Mouse (Mus musculus) adrenal gland, adult 2 months (tissue): ENCODE measurements around the gene Dnm1. TPM values are rescaled to one million over a fixed set of nuclear protein-coding genes. Genes with fewer than 3 reads are reported as not detected.
"Not testable (repeated sequence)": the region's sequence is repeated elsewhere in the genome, so short reads cannot be mapped to it uniquely, and the experiment has no call there.

Source experiments
- DNase-seq: peaks from one replicate; pipeline ENCODE4 v3.0.0; 2021
- polyA plus RNA-seq: library from polyadenylated mRNA; depleted of rRNA; stranded (reverse); fragments of >200 nt; gene quantifications from 2 replicates; pipeline ENCODE4 v1.2.3, GENCODE M21; 2012
- total RNA-seq, 2 experiments: library from RNA; stranded (reverse); gene quantifications; 2 replicates each; pipeline ENCODE4 v1.2.3; 2021

The Dnm1 gene
- total and polyA plus RNA-seq, 3 experiments = 15.8 to 114 (median 22.5) TPM

GRCm38 (mm10) chr2:32312318-32312964 is 40.7 kb downstream of the Dnm1 start:
- DNase-seq = peak; percentile 88

GRCm38 (mm10) chr2:32311443-32312317 is 41.5 kb downstream of the Dnm1 start:
- no peak for DNase-seq

- DNase-seq = no peak
Measured at GRCm38 (mm10) chr2:32310096-32310845, 42.9 kb downstream of the Dnm1 start.

DNA sequence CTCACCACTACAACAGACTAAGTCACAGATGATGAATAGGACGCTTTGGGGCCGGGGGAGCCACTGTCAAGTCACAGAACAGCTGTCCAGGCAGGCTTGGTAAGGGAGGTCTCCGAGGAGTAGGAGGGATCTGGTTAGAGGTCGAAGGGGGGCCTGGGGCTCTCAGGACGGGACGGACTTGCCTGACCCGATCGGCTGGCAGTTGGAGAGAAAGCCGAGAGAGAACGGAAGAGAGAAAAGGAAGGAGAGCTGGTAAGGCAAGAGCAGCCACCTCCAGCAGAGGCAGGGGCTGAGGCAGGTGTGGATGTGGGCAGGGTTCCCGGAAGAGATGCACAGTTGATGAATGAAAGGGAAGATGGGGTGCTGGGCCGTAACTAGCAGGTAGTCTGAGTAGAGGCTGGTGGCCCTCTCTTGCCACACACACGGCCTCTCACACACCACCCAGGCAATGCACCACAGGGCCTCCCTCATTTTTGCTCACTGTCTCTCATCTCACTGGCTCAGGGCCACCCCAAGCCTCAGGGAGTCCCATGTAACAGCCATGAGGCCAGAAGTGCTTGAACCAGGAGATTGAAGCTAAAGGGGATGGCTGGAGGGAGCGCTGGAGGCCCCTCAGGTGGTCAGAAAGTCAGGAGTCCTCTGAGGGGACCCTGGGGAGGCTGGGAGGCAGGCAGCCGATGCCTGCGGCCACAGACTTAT is 44.1 kb downstream of the Dnm1 start:
- no peak for DNase-seq

- peak; percentile 41 for DNase-seq
Measured at GRCm38 (mm10) chr2:32307941-32308760, 45.0 kb downstream of the Dnm1 start.

- DNase-seq = no peak
Measured at GRCm38 (mm10) chr2:32307247-32307798, 45.8 kb downstream of the Dnm1 start.

DNA sequence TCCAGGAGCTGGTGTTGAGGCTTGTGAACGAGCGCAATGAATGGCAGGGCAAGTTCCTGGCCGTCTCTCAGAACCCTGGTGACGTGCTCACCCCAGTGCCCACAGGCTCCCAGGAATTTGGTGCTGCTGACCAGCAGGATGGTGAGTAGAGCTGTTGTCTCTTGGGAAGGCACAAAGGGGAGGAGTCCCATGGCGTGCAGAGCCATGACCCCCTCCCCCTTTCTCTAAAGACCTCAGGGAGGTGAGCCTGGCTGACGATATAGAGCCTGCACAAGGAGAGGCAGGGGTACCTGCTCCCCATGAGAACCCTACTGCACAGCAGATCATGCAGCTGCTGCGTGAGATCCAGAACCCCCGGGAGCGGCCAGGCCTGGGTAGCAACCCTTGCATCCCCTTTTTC is 47.0 kb downstream of the Dnm1 start:
- DNase-seq = no peak

GRCm38 (mm10) chr2:32305668-32306067 is 47.5 kb downstream of the Dnm1 start:
- DNase-seq = no peak

- peak; percentile 41 for DNase-seq
Measured at GRCm38 (mm10) chr2:32304145-32304832, 48.8 kb downstream of the Dnm1 start.

GRCm38 (mm10) chr2:32302952-32303351 is 50.2 kb downstream of the Dnm1 start:
- no peak for DNase-seq

GRCm38 (mm10) chr2:32299469-32299868 is 53.7 kb downstream of the Dnm1 start:
- DNase-seq = no peak

GRCm38 (mm10) chr2:32295842-32296241 is 57.3 kb downstream of the Dnm1 start:
- not testable (repeated sequence) for DNase-seq

- DNase-seq = no peak
Measured at GRCm38 (mm10) chr2:32295285-32295684, 57.9 kb downstream of the Dnm1 start.

GRCm38 (mm10) chr2:32294348-32294747 is 58.8 kb downstream of the Dnm1 start:
- DNase-seq = peak; percentile 68

- DNase-seq = no peak
Measured at GRCm38 (mm10) chr2:32289578-32289977, 63.6 kb downstream of the Dnm1 start.

DNA sequence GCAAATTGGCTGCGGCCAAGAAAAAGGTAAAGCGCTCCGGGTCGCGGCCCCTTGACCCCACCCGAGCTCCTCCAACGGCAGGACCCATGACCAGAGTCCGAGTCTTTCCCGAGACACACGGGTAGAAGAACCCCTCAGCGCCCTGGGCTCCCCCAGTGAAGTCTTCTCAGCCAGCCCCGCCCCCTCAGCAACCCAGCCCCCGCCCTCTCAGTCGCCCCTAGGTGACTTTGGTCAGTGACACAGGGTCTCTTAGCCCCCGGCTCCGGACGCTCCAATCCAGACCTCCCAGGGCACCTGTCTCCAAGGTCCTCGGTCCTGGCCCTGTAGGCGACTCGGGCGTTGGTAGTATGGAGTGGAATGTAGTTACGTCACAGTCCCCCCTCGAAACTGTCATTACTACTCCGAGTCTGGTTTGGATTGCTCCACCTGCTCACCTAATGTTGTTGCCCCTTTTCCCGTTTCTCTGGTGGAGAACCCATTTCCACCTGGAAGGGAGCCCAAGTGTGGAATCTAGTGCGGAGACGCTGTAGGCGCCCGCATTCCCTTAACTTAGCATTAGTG is 64.7 kb downstream of the Dnm1 start:
- DNase-seq = no peak

GRCm38 (mm10) chr2:32287923-32288367 is 65.2 kb downstream of the Dnm1 start, which contains the start of gene Swi5:
Swi5 (minus strand) TSS chr2:32288075.
- peak; percentile 99 for DNase-seq

- DNase-seq = no peak
Measured at GRCm38 (mm10) chr2:32287334-32287840, 65.8 kb downstream of the Dnm1 start, which contains the start of gene Golga2. Golga2 (plus strand) TSS chr2:32287384.

- no peak for DNase-seq
Measured at GRCm38 (mm10) chr2:32283986-32284385, 69.2 kb downstream of the Dnm1 start.
